Mouse (Mus musculus): ENCODE data around the gene Plekhm1. TPM values are rescaled to one million over a fixed set of nuclear protein-coding genes. Genes with fewer than 3 reads are reported as not detected.
A peak's percentile ranks its signal among the peaks of the same experiment; 100 is the strongest.

The Plekhm1 gene
- polyA plus RNA-seq, 1 experiment from 2014 or later, result 8.5 TPM

DNA sequence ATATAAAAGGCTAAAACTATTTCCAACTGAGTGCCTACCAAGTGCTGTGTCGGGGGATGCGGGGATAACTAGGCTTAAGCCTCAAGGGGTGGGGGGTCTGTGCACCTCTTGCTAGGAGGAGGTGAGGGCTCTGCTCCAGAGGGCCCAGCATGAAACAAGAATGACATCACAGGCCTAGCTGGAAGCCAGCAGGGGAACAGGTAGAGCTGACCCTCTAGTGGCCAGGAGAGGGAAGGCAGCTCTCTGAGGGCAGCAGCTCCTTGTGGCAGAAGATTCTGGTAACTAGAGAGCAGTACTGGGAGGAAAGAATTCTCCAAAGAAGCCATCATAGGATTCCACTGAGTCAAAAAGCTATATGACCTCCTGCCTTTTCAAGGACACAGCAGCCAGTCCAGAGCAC lies 10.3 kb downstream of the Plekhm1 start:
- Histone ChIP-seq H3K4me2 (ENCODE audit: low read length) (no peak overlapping the region), H3K27ac (ENCODE audit: low read depth) (no peak overlapping the region), H3K9ac (ENCODE audit: low read length) (no peak overlapping the region), H3K36me3 (ENCODE audit: control insufficient read depth, insufficient read depth, low read length) (no peaks in the 10 kb centered on the region; the same call in 1 of the 2 replicates), H3K9me3 (ENCODE audit: control insufficient read depth, low read length) (no peaks in the 10 kb centered on the region), H3K27me3 (replicated peaks; ENCODE audit: control insufficient read depth, insufficient read depth, low read length) (no peaks in the 10 kb centered on the region), H3K4me3 (ENCODE audit: low read depth, low read length) (no peak overlapping the region), H3K4me1 (replicated peaks; ENCODE audit: control insufficient read depth, insufficient read depth, low read length) (no peaks in the 10 kb centered on the region)
- DNase-seq (ENCODE audit: low spot score) (peak; percentile 59), ATAC-seq (replicated peaks; ENCODE audit: low FRiP score, low TSS enrichment, low read depth) (no peak)
- WGBS, result 63% methylated on average over 2 of the region's 2 CpGs

DNA sequence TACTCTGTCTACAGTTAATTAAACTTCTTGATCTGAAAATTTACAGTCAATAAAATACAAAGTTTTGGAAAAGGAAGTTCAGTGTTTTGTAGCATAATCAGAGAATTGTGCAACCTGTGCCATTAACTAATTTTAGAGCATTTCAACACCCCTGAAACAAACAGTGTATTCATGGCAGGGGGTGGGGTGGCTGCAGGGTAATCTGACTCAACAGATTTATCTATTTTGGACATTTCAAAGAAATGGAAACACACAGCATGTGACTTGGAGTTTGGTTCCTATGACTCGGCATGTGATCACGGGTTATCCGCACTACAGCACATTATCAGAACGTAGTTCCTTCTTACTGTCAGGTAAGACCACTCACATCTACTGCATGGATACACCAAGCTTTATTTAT lies 12.5 kb downstream of the Plekhm1 start:
- Histone ChIP-seq H3K27me3 (replicated peaks; ENCODE audit: control insufficient read depth, insufficient read depth, low read length) (no peaks in the 10 kb centered on the region), H3K9ac (ENCODE audit: low read length) (no peak overlapping the region), H3K27ac (ENCODE audit: low read depth) (no peak overlapping the region), H3K36me3 (ENCODE audit: control insufficient read depth, insufficient read depth, low read length) (peaks cover 19% of the 10 kb centered on the region), H3K9me3 (ENCODE audit: control insufficient read depth, low read length) (no peaks in the 10 kb centered on the region), H3K4me3 (ENCODE audit: low read depth, low read length) (no peak overlapping the region), H3K4me1 (replicated peaks; ENCODE audit: control insufficient read depth, insufficient read depth, low read length) (no peaks in the 10 kb centered on the region), H3K4me2 (ENCODE audit: low read length) (no peak overlapping the region)
- DNase-seq (ENCODE audit: low spot score) (no peak), ATAC-seq (replicated peaks; ENCODE audit: low FRiP score, low TSS enrichment, low read depth) (no peak)
- WGBS, result 95% methylated on average over 4 of the region's 4 CpGs

DNA sequence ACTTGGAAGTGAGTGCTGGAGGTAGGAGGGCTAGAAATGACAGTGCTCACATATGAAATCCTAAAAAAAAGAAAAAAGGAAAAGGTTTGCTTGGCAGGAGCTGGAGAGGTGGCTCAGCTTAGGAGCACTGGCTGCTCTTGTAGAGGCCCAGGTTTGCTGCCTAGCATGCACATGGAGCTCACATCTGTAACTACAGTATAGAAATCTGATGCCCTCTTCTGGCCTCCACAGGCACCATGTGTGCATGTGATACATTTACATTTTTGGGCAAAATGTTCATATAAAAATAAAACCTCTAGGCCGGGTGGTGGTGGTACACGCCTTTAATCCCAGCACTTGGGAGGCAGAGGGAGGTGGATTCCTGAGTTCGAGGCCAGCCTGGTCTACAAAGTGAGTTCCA lies 13.4 kb downstream of the Plekhm1 start:
- 91% methylated on average over 3 of the region's 3 CpGs for WGBS
- no peak for DNase-seq (ENCODE audit: low spot score)

DNA sequence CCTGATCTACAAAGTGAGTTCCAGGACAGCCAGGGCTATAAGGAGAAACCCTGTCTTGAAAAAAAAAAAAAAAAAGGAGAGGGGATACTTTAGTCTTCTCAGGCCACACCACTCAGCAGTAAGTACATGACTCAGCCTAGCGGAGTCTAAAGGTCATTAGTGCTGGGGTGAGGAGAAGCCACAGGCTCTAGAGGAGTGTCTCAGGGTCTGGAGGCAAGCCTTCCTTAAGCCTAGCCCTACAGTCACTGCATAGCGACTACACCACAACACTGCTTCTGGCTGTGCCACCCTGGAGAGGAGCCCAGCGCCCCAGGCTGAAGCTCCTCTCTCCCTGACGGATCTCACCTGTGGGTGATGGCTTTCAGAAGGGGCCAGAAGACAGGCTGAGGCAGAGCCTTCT lies 15.8 kb downstream of the Plekhm1 start:
- 94% methylated on average over 4 of the region's 4 CpGs for WGBS
- DNase-seq (ENCODE audit: low spot score) (no peak), ATAC-seq (replicated peaks; ENCODE audit: low FRiP score, low TSS enrichment, low read depth) (peak; percentile 40; the same call in 1 of the 2 replicates)
- no peak overlapping the region for H3K4me2 ChIP-seq (ENCODE audit: low read length)
- no peak overlapping the region for H3K9ac ChIP-seq (ENCODE audit: low read length)
- H3K27me3 ChIP-seq (replicated peaks; ENCODE audit: control insufficient read depth, insufficient read depth, low read length), result no peaks in the 10 kb centered on the region
- H3K9me3 ChIP-seq (ENCODE audit: control insufficient read depth, low read length), result no peaks in the 10 kb centered on the region
- H3K4me3 ChIP-seq (ENCODE audit: low read depth, low read length), result no peak overlapping the region
- peaks cover 43% of the 10 kb centered on the region for H3K36me3 ChIP-seq (ENCODE audit: control insufficient read depth, insufficient read depth, low read length)
- H3K27ac ChIP-seq (ENCODE audit: low read depth), result no peak overlapping the region
- no peaks in the 10 kb centered on the region for H3K4me1 ChIP-seq (replicated peaks; ENCODE audit: control insufficient read depth, insufficient read depth, low read length)

More for the DNA sequence above, 13.4 kb downstream of the Plekhm1 start:
- no peak overlapping the region for H3K4me2 ChIP-seq (ENCODE audit: low read length)
- peaks cover 28% of the 10 kb centered on the region for H3K36me3 ChIP-seq (ENCODE audit: control insufficient read depth, insufficient read depth, low read length)
- H3K9ac ChIP-seq (ENCODE audit: low read length), result no peak overlapping the region
- H3K9me3 ChIP-seq (ENCODE audit: control insufficient read depth, low read length), result no peaks in the 10 kb centered on the region
- no peaks in the 10 kb centered on the region for H3K27me3 ChIP-seq (replicated peaks; ENCODE audit: control insufficient read depth, insufficient read depth, low read length)
- H3K4me3 ChIP-seq (ENCODE audit: low read depth, low read length), result no peak overlapping the region
- H3K27ac ChIP-seq (ENCODE audit: low read depth), result no peak overlapping the region
- no peaks in the 10 kb centered on the region for H3K4me1 ChIP-seq (replicated peaks; ENCODE audit: control insufficient read depth, insufficient read depth, low read length)
- ATAC-seq (replicated peaks; ENCODE audit: low FRiP score, low TSS enrichment, low read depth), result no peak

DNA sequence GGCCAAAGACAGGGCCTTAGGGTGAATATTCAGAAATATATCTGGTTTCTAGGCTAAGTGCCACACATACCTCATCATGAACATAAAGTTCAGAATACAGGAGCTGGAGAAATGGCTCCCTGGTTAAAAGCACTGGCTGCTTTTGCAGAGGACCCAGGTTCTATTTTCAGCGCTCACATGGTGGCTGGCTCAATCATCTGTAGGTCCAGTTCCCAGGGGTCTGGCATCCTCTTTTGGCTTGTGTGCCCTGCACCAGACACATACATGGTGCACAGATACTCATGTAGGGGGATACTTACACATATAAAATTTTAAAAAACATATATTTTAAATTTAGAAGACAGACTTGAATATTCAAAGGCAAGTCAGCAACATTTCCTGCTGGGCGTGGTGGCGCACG lies 16.3 kb downstream of the Plekhm1 start:
- Histone ChIP-seq H3K4me3 (ENCODE audit: low read depth, low read length) (no peak overlapping the region), H3K36me3 (ENCODE audit: control insufficient read depth, insufficient read depth, low read length) (peaks cover 43% of the 10 kb centered on the region), H3K27me3 (replicated peaks; ENCODE audit: control insufficient read depth, insufficient read depth, low read length) (no peaks in the 10 kb centered on the region), H3K4me2 (ENCODE audit: low read length) (no peak overlapping the region), H3K9ac (ENCODE audit: low read length) (no peak overlapping the region), H3K4me1 (replicated peaks; ENCODE audit: control insufficient read depth, insufficient read depth, low read length) (no peaks in the 10 kb centered on the region), H3K27ac (ENCODE audit: low read depth) (no peak overlapping the region), H3K9me3 (ENCODE audit: control insufficient read depth, low read length) (no peaks in the 10 kb centered on the region)
- no peak for DNase-seq (ENCODE audit: low spot score)
- no peak for ATAC-seq (replicated peaks; ENCODE audit: low FRiP score, low TSS enrichment, low read depth)
- WGBS, result 97% methylated on average over 4 of the region's 4 CpGs

DNA sequence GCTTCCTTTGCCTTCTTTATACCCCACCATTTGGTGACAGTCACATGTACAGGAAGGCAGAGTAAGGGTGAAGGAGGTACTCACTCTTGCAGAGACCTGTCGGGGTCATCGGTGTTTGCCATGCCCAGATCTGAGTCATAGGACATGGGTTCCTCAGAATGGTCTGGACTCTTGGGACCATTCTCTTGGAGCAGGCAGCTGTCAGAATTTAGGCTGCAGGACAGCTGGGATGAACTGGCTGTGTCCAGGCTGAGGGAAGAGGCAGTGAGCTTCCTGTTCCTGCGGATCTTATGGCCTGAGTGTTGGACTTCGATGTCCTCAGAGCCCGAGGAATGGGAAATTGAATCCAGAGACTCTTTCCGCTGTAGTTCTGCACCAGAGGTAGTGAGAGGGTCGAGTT lies 17.9 kb downstream of the Plekhm1 start:
- no peak for ATAC-seq (replicated peaks; ENCODE audit: low FRiP score, low TSS enrichment, low read depth)
- no peaks in the 10 kb centered on the region for H3K9me3 ChIP-seq (ENCODE audit: control insufficient read depth, low read length)

DNA sequence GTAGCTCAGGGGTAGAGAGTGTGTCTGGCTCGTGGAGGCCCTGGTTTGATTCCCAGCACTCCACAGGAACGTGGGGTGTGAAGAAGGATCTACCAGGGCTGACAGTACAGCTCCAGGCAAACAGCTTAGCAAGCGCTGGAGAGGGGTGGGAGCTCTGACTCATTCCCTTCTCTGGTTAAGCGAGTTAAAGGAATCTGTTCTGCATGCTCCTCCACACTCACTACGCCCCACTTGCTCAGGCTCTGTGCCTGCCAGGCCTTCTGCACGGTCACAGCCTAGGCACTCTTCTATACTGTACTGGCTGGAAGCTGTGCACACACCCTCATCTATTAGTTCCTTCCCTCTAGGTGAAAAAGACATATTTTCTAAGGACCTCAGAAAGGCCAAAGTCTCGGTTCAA lies 18.5 kb downstream of the Plekhm1 start:
- no peak overlapping the region for H3K4me3 ChIP-seq (ENCODE audit: low read depth, low read length)
- no peaks in the 10 kb centered on the region for H3K4me1 ChIP-seq (replicated peaks; ENCODE audit: control insufficient read depth, insufficient read depth, low read length)
- H3K9me3 ChIP-seq (ENCODE audit: control insufficient read depth, low read length), result no peaks in the 10 kb centered on the region
- H3K9ac ChIP-seq (ENCODE audit: low read length), result no peak overlapping the region
- DNase-seq (ENCODE audit: low spot score) (no peak), ATAC-seq (replicated peaks; ENCODE audit: low FRiP score, low TSS enrichment, low read depth) (no peak)
- no peak overlapping the region for H3K4me2 ChIP-seq (ENCODE audit: low read length)
- H3K27me3 ChIP-seq (replicated peaks; ENCODE audit: control insufficient read depth, insufficient read depth, low read length), result no peaks in the 10 kb centered on the region
- peaks cover 49% of the 10 kb centered on the region for H3K36me3 ChIP-seq (ENCODE audit: control insufficient read depth, insufficient read depth, low read length)
- 87% methylated on average over 7 of the region's 7 CpGs for WGBS
- no peak overlapping the region for H3K27ac ChIP-seq (ENCODE audit: low read depth)

More for the DNA sequence above, 17.9 kb downstream of the Plekhm1 start:
- no peak overlapping the region for H3K9ac ChIP-seq (ENCODE audit: low read length)
- DNase-seq (ENCODE audit: low spot score), result no peak
- H3K36me3 ChIP-seq (ENCODE audit: control insufficient read depth, insufficient read depth, low read length), result peaks cover 49% of the 10 kb centered on the region
- H3K4me3 ChIP-seq (ENCODE audit: low read depth, low read length), result no peak overlapping the region
- no peak overlapping the region for H3K27ac ChIP-seq (ENCODE audit: low read depth)
- no peaks in the 10 kb centered on the region for H3K4me1 ChIP-seq (replicated peaks; ENCODE audit: control insufficient read depth, insufficient read depth, low read length)
- no peak overlapping the region for H3K4me2 ChIP-seq (ENCODE audit: low read length)
- no peaks in the 10 kb centered on the region for H3K27me3 ChIP-seq (replicated peaks; ENCODE audit: control insufficient read depth, insufficient read depth, low read length)
- 91% methylated on average over 7 of the region's 7 CpGs for WGBS

DNA sequence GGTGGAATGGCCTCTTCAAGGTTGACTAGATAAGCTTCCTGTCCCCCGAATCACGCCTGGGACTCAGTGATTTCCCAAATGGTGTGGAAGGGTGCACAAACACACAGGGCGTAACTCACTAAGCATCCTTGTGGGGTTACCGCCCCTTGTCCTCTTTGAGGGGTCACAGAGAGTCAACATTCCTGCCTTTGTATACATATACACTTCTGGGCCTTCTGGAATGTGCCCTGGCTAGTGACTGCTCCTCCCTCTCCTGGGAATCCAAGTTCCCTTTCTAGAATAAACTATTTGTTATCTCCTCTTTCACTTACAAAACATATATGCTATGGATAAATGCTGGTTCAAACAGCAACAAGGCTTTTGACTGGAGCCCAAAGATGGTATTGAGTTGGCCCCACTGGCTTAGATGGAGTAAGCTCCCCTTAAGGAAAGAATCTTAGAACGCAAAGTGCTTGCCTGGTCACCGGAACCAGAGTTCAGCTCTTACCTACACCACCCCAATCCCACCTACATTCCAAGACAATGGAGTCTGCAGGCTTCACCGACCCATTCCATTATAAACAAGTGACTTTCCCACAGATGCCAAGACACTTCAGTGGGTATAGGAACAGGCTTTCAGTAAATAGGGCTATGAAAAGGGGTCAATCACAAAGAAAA lies 24.5 kb downstream of the Plekhm1 start:
- Histone ChIP-seq H3K4me1 (replicated peaks; ENCODE audit: control insufficient read depth, insufficient read depth, low read length) (no peaks in the 10 kb centered on the region), H3K27me3 (replicated peaks; ENCODE audit: control insufficient read depth, insufficient read depth, low read length) (no peaks in the 10 kb centered on the region), H3K27ac (ENCODE audit: low read depth) (no peak overlapping the region), H3K9ac (ENCODE audit: low read length) (no peak overlapping the region), H3K4me2 (ENCODE audit: low read length) (no peak overlapping the region), H3K4me3 (ENCODE audit: low read depth, low read length) (no peak overlapping the region), H3K36me3 (ENCODE audit: control insufficient read depth, insufficient read depth, low read length) (peaks cover 32% of the 10 kb centered on the region), H3K9me3 (ENCODE audit: control insufficient read depth, low read length) (no peaks in the 10 kb centered on the region)
- 41% methylated on average over 7 of the region's 7 CpGs for WGBS
- ATAC-seq (replicated peaks; ENCODE audit: low FRiP score, low TSS enrichment, low read depth) (no peak), DNase-seq (ENCODE audit: low spot score) (no peak)

DNA sequence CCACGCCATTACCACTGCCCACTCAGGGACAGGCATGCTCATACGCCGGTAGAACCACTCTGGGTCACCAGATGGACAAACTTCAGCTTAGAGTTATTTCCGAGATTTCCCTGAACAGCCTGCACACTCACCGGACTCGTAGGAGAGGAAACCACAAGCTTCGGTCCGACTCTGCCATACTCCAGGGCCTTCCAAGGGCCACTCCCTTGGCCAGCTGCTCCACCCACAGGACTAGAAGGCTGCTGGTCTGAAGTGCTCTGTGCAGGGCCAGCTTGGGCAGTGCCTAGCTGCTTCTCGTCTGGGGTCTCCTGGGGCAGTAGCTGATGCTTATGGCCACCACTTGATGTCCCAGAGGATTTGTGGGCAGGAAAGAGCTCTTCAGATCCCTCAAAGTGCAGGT lies 25.7 kb downstream of the Plekhm1 start:
- Histone ChIP-seq H3K27me3 (replicated peaks; ENCODE audit: control insufficient read depth, insufficient read depth, low read length) (no peaks in the 10 kb centered on the region), H3K4me3 (ENCODE audit: low read depth, low read length) (no peak overlapping the region), H3K9ac (ENCODE audit: low read length) (no peak overlapping the region), H3K4me2 (ENCODE audit: low read length) (no peak overlapping the region), H3K4me1 (replicated peaks; ENCODE audit: control insufficient read depth, insufficient read depth, low read length) (0 out of 2 replicates have a peak, but pooled peaks cover 2% of the 10 kb centered on the region), H3K9me3 (ENCODE audit: control insufficient read depth, low read length) (no peaks in the 10 kb centered on the region), H3K27ac (ENCODE audit: low read depth) (no peak overlapping the region), H3K36me3 (ENCODE audit: control insufficient read depth, insufficient read depth, low read length) (peaks cover 28% of the 10 kb centered on the region)
- DNase-seq (ENCODE audit: low spot score) (no peak), ATAC-seq (replicated peaks; ENCODE audit: low FRiP score, low TSS enrichment, low read depth) (no peak)
- WGBS, result 75% methylated on average over 9 of the region's 9 CpGs

Measured in intestine, embryonic 14.5 days (tissue).